20 mouse cellular contexts compared by ENCODE assay signal in the genomic region with DNA sequence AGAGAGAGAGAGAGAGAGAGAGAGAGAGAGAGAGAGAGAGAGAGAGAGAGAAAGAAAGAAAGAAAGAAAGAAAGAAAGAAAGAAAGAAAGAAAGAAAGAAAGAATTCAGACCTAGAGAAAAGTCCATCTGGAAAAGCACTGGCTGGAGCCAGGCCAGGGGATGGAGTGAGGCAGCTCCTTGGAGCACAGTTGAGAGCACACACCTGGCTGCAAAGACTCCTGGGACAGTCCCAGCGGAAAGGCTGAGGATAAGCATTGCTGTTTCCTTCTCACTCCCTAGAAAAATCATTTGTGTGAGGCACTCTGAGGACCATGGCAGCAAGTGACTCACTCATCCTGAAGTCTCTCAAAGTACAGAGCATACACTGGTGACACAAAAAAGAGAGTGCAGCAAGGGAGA. TPM values are rescaled to one million over a fixed set of nuclear protein-coding genes. Genes with fewer than 3 reads are reported as not detected.
A peak's percentile ranks its signal among the peaks of the same experiment; 100 is the strongest.
DNase-seq lines count a peak whose midpoint lies in the region; ATAC-seq and TF ChIP-seq lines count a peak whose summit lies in the region.
"Had no signal": no experiment of that assay in that cellular context is flagged by ENCODE, and none has a peak within 500 bp of the region (broad histone marks: within the 10 kb centered on the region; RNA-seq: fewer than 3 reads in every experiment).

No protein-coding gene starts in this region.

- no peak overlapping the region for H3K27ac ChIP-seq in stomach, embryonic 16.5 days (ENCODE audit: low read length)
- no peak overlapping the region for H3K27ac ChIP-seq in stomach, postnatal 0 days (replicated peaks)
- H3K27ac ChIP-seq: heart, embryonic 15.5 days; hindbrain, embryonic 13.5 days; liver, embryonic 13.5 days; stomach, embryonic 15.5 days had no signal

- ATAC-seq in stomach, embryonic 16.5 days (ENCODE audit: insufficient read depth, low FRiP score) = peak; percentile 60; the same call in 1 of the 2 replicates
- no peak for ATAC-seq in stomach, postnatal 0 days (ENCODE audit: low FRiP score, low TSS enrichment)
- ATAC-seq: intestine, embryonic 16.5 days had no signal

- no peak overlapping the region for H3K9ac ChIP-seq in stomach, embryonic 16.5 days (ENCODE audit: low read length)
- H3K9ac ChIP-seq in stomach, postnatal 0 days (ENCODE audit: low read length) = no peak overlapping the region
- H3K9ac ChIP-seq: heart, embryonic 15.5 days; hindbrain, embryonic 13.5 days; liver, embryonic 13.5 days; lung, embryonic 14.5 days; stomach, embryonic 15.5 days had no signal

- 64% methylated on average over 1 of the region's 1 CpGs for WGBS in stomach, embryonic 16.5 days
- 47% methylated on average over 1 of the region's 1 CpGs for WGBS in stomach, postnatal 0 days

- H3K4me2 ChIP-seq in stomach, embryonic 16.5 days (ENCODE audit: low read depth, low read length) = no peak overlapping the region
- no peak overlapping the region for H3K4me2 ChIP-seq in stomach, postnatal 0 days (replicated peaks; ENCODE audit: low read depth)
- H3K4me2 ChIP-seq: heart, embryonic 15.5 days; hindbrain, embryonic 13.5 days; liver, embryonic 13.5 days; lung, embryonic 14.5 days; stomach, embryonic 15.5 days had no signal

- H3K36me3 ChIP-seq in stomach, embryonic 16.5 days (ENCODE audit: control insufficient read depth, insufficient read depth, low read length) = no peaks in the 10 kb centered on the region
- H3K36me3 ChIP-seq in stomach, postnatal 0 days (ENCODE audit: control insufficient read depth, insufficient read depth, low read length) = no peaks in the 10 kb centered on the region
- H3K36me3 ChIP-seq: heart, embryonic 15.5 days; hindbrain, embryonic 13.5 days; liver, embryonic 13.5 days; stomach, embryonic 15.5 days had no signal

- no peaks in the 10 kb centered on the region for H3K4me1 ChIP-seq in stomach, embryonic 16.5 days (ENCODE audit: control insufficient read depth, insufficient read depth, low read length)
- no peaks in the 10 kb centered on the region for H3K4me1 ChIP-seq in stomach, postnatal 0 days (replicated peaks; ENCODE audit: control insufficient read depth, insufficient read depth)
- H3K4me1 ChIP-seq: liver, embryonic 13.5 days had no signal

- no peak for TF ChIP-seq EP300 in stomach, postnatal 0 days (optimal IDR thresholded peaks at IDR 0.05)

- no peak for TF ChIP-seq CTCF in stomach, postnatal 0 days (IDR thresholded peaks at IDR 0.05; ENCODE audit: low read depth)

- DNase-seq in heart, postnatal 14 days = peak; percentile 29 to 32
- no peak for DNase-seq in heart, adult 18-20 months
- no peak for DNase-seq in stomach, postnatal 0 days (ENCODE audit: low spot score)
- DNase-seq in kidney, adult 9 months = peak; percentile 17
- DNase-seq in kidney, postnatal 4 days = peak; percentile 55 to 61
- no peak for DNase-seq in c-Kit-positive CD71-positive TER-119-positive erythroid progenitor cells, embryonic 14.5 days (ENCODE audit: low spot score)
- no peak for DNase-seq in right cerebral cortex, adult 2 months (ENCODE audit: low spot score in 2 of 2)
- DNase-seq: adrenal gland, adult 2 months; liver, embryonic 13.5 days; lung, embryonic 14.5 days; lung, postnatal 36 days; right cerebral cortex, postnatal 25 days; thymus, postnatal 14 days had no signal

- H3K27me3 ChIP-seq in stomach, embryonic 16.5 days (ENCODE audit: control insufficient read depth, insufficient read depth, low read length) = no peaks in the 10 kb centered on the region
- no peaks in the 10 kb centered on the region for H3K27me3 ChIP-seq in stomach, postnatal 0 days (ENCODE audit: control insufficient read depth, insufficient read depth, low read length)
- H3K27me3 ChIP-seq: heart, embryonic 15.5 days; hindbrain, embryonic 13.5 days; liver, embryonic 13.5 days; stomach, embryonic 15.5 days had no signal

- no peak overlapping the region for H3K4me3 ChIP-seq in stomach, embryonic 16.5 days (replicated peaks; ENCODE audit: low read length)
- no peak overlapping the region for H3K4me3 ChIP-seq in stomach, postnatal 0 days (ENCODE audit: low read depth, low read length)
- H3K4me3 ChIP-seq: heart, embryonic 15.5 days; hindbrain, embryonic 13.5 days; liver, embryonic 13.5 days; stomach, embryonic 15.5 days had no signal

- H3K9me3 ChIP-seq in stomach, embryonic 16.5 days (replicated peaks; ENCODE audit: control insufficient read depth, low read length) = no peaks in the 10 kb centered on the region
- H3K9me3 ChIP-seq in stomach, postnatal 0 days (ENCODE audit: control insufficient read depth, low read length) = no peaks in the 10 kb centered on the region
- H3K9me3 ChIP-seq: heart, embryonic 15.5 days; hindbrain, embryonic 13.5 days; liver, embryonic 13.5 days; stomach, embryonic 15.5 days had no signal

- intact Hi-C loops in heart, postnatal 14 days (cut with DNase I) = no loop called here

RNA-seq across cellular contexts. Expression of a gene that starts 26.9 kb away (rescaled TPM):
- 10 to 100 TPM; 77.2 to 87.0 TPM for total RNA-seq in heart, postnatal 14 days (2021)
- 10 to 100 TPM; 73.7 to 80.4 TPM for total RNA-seq in heart, adult 18-20 months (2021)
- 22.0 and 25.4 TPM in 2 replicates for polyA plus RNA-seq in stomach, embryonic 16.5 days (2015; fragmentation: Nextera tagmentation; extraction: Ambion mirVana)
- 14.3 and 17.5 TPM in 2 replicates for polyA plus RNA-seq in stomach, postnatal 0 days (2015; fragmentation: Nextera tagmentation; extraction: Ambion mirVana)
- total RNA-seq: megakaryocyte-erythroid progenitor cell, adult 5-6 weeks; neutrophil, adult 5-6 weeks had no signal

Comparison
In these comparisons a context has a peak if more than half of its experiments do, and no peak if none do; other contexts are left out.
1. DNase-seq: peak in heart, postnatal 14 days (2 of 2), kidney, adult 9 months (single experiment) and kidney, postnatal 4 days (2 of 2); none in heart, adult 18-20 months (0 of 2), stomach, postnatal 0 days (single experiment), c-Kit-positive CD71-positive TER-119-positive erythroid progenitor cells, embryonic 14.5 days (single experiment) and right cerebral cortex, adult 2 months (0 of 2).